Comparison of ENCODE assay signal across 24 mouse cellular contexts in the genomic region with DNA sequence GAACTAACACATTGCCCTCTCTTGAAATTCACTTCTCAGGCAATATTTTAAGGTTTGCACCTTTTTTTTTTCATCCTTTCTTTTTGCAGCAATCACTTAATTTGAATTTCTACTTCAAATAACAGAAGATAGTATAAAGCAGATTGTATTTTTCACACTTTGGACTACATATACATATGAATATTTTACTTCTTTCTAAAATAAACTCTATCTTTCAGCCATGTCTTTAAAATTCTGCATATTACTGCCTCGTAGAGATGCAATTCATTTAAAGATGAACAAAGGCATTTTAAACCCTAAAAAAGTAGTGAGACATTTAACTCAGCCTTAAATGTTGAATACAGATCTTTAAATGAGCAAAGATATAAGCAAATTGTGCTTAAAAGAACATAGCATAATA.
"Had no signal": no experiment of that assay in that cellular context is flagged by ENCODE, and none has a peak within 500 bp of the region (broad histone marks: within the 10 kb centered on the region; RNA-seq: fewer than 3 reads in every experiment).

No protein-coding gene starts in this region.

- H3K4me1 ChIP-seq: kidney, embryonic 15.5 days; limb, embryonic 10.5 days; limb, embryonic 13.5 days; liver, embryonic 12.5 days; liver, embryonic 15.5 days; lung, embryonic 15.5 days; megakaryocyte, embryonic 14.5 days; midbrain, embryonic 10.5 days; midbrain, embryonic 13.5 days; neural tube, embryonic 13.5 days had no signal

- H3K27ac ChIP-seq: kidney, embryonic 15.5 days; limb, embryonic 10.5 days; limb, embryonic 13.5 days; liver, embryonic 12.5 days; liver, embryonic 15.5 days; lung, embryonic 15.5 days; midbrain, embryonic 10.5 days; midbrain, embryonic 13.5 days; neural tube, embryonic 13.5 days had no signal

- H3K9me3 ChIP-seq: kidney, embryonic 15.5 days; limb, embryonic 10.5 days; limb, embryonic 13.5 days; liver, embryonic 12.5 days; liver, embryonic 15.5 days; lung, embryonic 15.5 days; megakaryocyte, embryonic 14.5 days; midbrain, embryonic 10.5 days; midbrain, embryonic 13.5 days; neural tube, embryonic 13.5 days had no signal

- ATAC-seq: liver, embryonic 12.5 days; midbrain, embryonic 13.5 days; midbrain, embryonic 16.5 days had no signal

- H3K27me3 ChIP-seq: kidney, embryonic 15.5 days; limb, embryonic 13.5 days; liver, embryonic 12.5 days; liver, embryonic 15.5 days; lung, embryonic 15.5 days; megakaryocyte, embryonic 14.5 days; midbrain, embryonic 13.5 days; neural tube, embryonic 13.5 days had no signal

- H3K4me3 ChIP-seq: kidney, embryonic 15.5 days; limb, embryonic 10.5 days; limb, embryonic 13.5 days; liver, embryonic 12.5 days; liver, embryonic 15.5 days; lung, embryonic 15.5 days; megakaryocyte, embryonic 14.5 days; midbrain, embryonic 10.5 days; midbrain, embryonic 13.5 days; myocyte; neural tube, embryonic 13.5 days had no signal

- DNase-seq: kidney, adult 8-10 months; kidney, postnatal 10 days; kidney, postnatal 36 days; layer of hippocampus, postnatal 36 days; liver; lung, adult 18-20 months; lung, postnatal 10 days; lung, postnatal 36 days; retina, postnatal 1 day; right cerebral cortex, postnatal 25 days; thymus, adult 2 months; thymus, postnatal 14 days had no signal

- H3K36me3 ChIP-seq: kidney, embryonic 15.5 days; limb, embryonic 10.5 days; limb, embryonic 13.5 days; liver, embryonic 12.5 days; liver, embryonic 15.5 days; lung, embryonic 15.5 days; midbrain, embryonic 10.5 days; midbrain, embryonic 13.5 days; neural tube, embryonic 13.5 days had no signal

- H3K4me2 ChIP-seq: kidney, embryonic 15.5 days; limb, embryonic 13.5 days; liver, embryonic 12.5 days; liver, embryonic 15.5 days; lung, embryonic 15.5 days; midbrain, embryonic 13.5 days; neural tube, embryonic 13.5 days had no signal

- H3K9ac ChIP-seq: kidney, embryonic 15.5 days; limb, embryonic 13.5 days; liver, embryonic 12.5 days; liver, embryonic 15.5 days; lung, embryonic 15.5 days; midbrain, embryonic 13.5 days; neural tube, embryonic 13.5 days had no signal
